In genomic region chr3:145548441-145549415, GRCm38 (mm10) we compare ENCODE assay signal across 17 mouse cellular contexts.
"Had no signal": no experiment of that assay in that cellular context is flagged by ENCODE, and none has a peak within 500 bp of the region (broad histone marks: within the 10 kb centered on the region; RNA-seq: fewer than 3 reads in every experiment).

No protein-coding gene starts in this region.

- DNase-seq: kidney, adult 9 months; kidney, postnatal 14 days; kidney, postnatal 4 days; liver; lung, adult 18-20 months; lung, postnatal 10 days; lung, postnatal 36 days; thymus, adult 18-20 months; thymus, postnatal 4 days had no signal

- H3K27me3 ChIP-seq: limb, embryonic 13.5 days; liver, embryonic 12.5 days; liver, embryonic 15.5 days; lung, embryonic 15.5 days; megakaryocyte, embryonic 14.5 days; midbrain, embryonic 15.5 days had no signal

- H3K9me3 ChIP-seq: limb, embryonic 10.5 days; limb, embryonic 13.5 days; liver, embryonic 12.5 days; liver, embryonic 15.5 days; lung, embryonic 15.5 days; megakaryocyte, embryonic 14.5 days; midbrain, embryonic 10.5 days; midbrain, embryonic 15.5 days had no signal

- H3K36me3 ChIP-seq: limb, embryonic 10.5 days; limb, embryonic 13.5 days; liver, embryonic 12.5 days; liver, embryonic 15.5 days; lung, embryonic 15.5 days; midbrain, embryonic 10.5 days; midbrain, embryonic 15.5 days had no signal

- ATAC-seq: liver, embryonic 12.5 days; midbrain, embryonic 15.5 days had no signal

- H3K4me3 ChIP-seq: limb, embryonic 10.5 days; limb, embryonic 13.5 days; liver, embryonic 12.5 days; liver, embryonic 15.5 days; lung, embryonic 15.5 days; megakaryocyte, embryonic 14.5 days; midbrain, embryonic 10.5 days; midbrain, embryonic 15.5 days had no signal

- H3K4me1 ChIP-seq: limb, embryonic 10.5 days; liver, embryonic 12.5 days; liver, embryonic 15.5 days; lung, embryonic 15.5 days; megakaryocyte, embryonic 14.5 days; midbrain, embryonic 10.5 days; midbrain, embryonic 15.5 days had no signal

- H3K9ac ChIP-seq: limb, embryonic 13.5 days; liver, embryonic 12.5 days; liver, embryonic 15.5 days; lung, embryonic 15.5 days; midbrain, embryonic 15.5 days had no signal

- H3K4me2 ChIP-seq: limb, embryonic 13.5 days; liver, embryonic 12.5 days; liver, embryonic 15.5 days; lung, embryonic 15.5 days; midbrain, embryonic 15.5 days had no signal

- H3K27ac ChIP-seq: limb, embryonic 10.5 days; limb, embryonic 13.5 days; liver, embryonic 12.5 days; liver, embryonic 15.5 days; lung, embryonic 15.5 days; midbrain, embryonic 10.5 days; midbrain, embryonic 15.5 days had no signal
